Mouse (Mus musculus) cortical plate, adult 2 months (tissue): Measurements from ENCODE around the gene Bcl7b.

Source experiments
- CTCF ChIP-seq: fragments of 200-500 bp; IDR thresholded peaks from 2 replicates; pipeline ENCODE4 v1.5.1; 2011; ENCODE audit warnings: mild to moderate bottlenecking, control low read depth, low read length; ENCODE audit not compliant: insufficient read depth; ENCODE audit errors: extremely low read depth
- POLR2A ChIP-seq: fragments of 200-500 bp; IDR thresholded peaks from 2 replicates; pipeline ENCODE4 v1.6.1; 2011; ENCODE audit warnings: mild to moderate bottlenecking, low read length, control low read depth; ENCODE audit not compliant: insufficient read depth; ENCODE audit errors: extremely low read depth

- TF ChIP-seq CTCF (no peak), POLR2A (no peak)
These were observed 10.9 kb downstream of the Bcl7b start for GRCm38 (mm10) chr5:135178996-135179395.
